Mouse (Mus musculus) hindbrain, embryonic 12.5 days (tissue): ENCODE data around the gene Gm12886. TPM values are rescaled to one million over a fixed set of nuclear protein-coding genes. Genes with fewer than 3 reads are reported as not detected.

Source experiments
- ATAC-seq: fragments of 200-750 bp; cut with Nextera tagmentation; 2 replicates; pipeline ENCODE4 v1.8.0; 2017; ENCODE audit warnings: moderate TSS enrichment; ENCODE audit not compliant: low FRiP score
- H3K27ac ChIP-seq: fragments of 300-500 bp; sonication (generic); 2 replicates; pipeline ENCODE4 v1.5.1; 2016; ENCODE audit warnings: mild to moderate bottlenecking
- H3K27me3 ChIP-seq: fragments of 300-500 bp; sonication (generic); 2 replicates; pipeline ENCODE4 v1.6.1; 2016; ENCODE audit warnings: mild to moderate bottlenecking
- H3K36me3 ChIP-seq: fragments of 300-500 bp; sonication (generic); 2 replicates; pipeline ENCODE4 v1.6.1; 2016; ENCODE audit warnings: mild to moderate bottlenecking
- H3K4me1 ChIP-seq: fragments of 300-500 bp; sonication (generic); 2 replicates; pipeline ENCODE4 v1.6.1; 2016
- H3K4me2 ChIP-seq: fragments of 300-500 bp; sonication (generic); replicated peaks from 2 replicates; pipeline ENCODE4 v1.6.1; 2016; ENCODE audit warnings: mild to moderate bottlenecking
- H3K4me3 ChIP-seq: fragments of 300-500 bp; sonication (generic); 2 replicates; pipeline ENCODE4 v1.5.1; 2016; ENCODE audit warnings: mild to moderate bottlenecking
- H3K9ac ChIP-seq: fragments of 300-500 bp; sonication (generic); 2 replicates; pipeline ENCODE4 v1.6.1; 2016; ENCODE audit warnings: mild to moderate bottlenecking, moderate library complexity
- H3K9me3 ChIP-seq: fragments of 300-500 bp; sonication (generic); replicated peaks from 2 replicates; pipeline ENCODE4 v1.6.1; 2016; ENCODE audit warnings: mild to moderate bottlenecking
- WGBS: fragments of 180-500 bp; shearing (Covaris S2); methylation state at CpG from one replicate; pipeline ENCODE4 v1.1.7; 2016; 5-methylcytosine and 5-hydroxymethylcytosine counted together
- polyA plus RNA-seq: library from polyadenylated mRNA; unstranded; fragments of >200 nt; fragmentation: Nextera tagmentation; extraction: Ambion mirVana; gene quantifications from 2 replicates; pipeline ENCODE4 v1.2.1, GENCODE M21; 2016

The Gm12886 gene
- not detected in 2 replicates for polyA plus RNA-seq

- H3K36me3 ChIP-seq, result no peaks in the 10 kb centered on the region
- H3K4me3 ChIP-seq, result no peak within 1 kb of the TSS
- no peak within 1 kb of the TSS for H3K4me2 ChIP-seq
- no peak within 1 kb of the TSS for H3K9ac ChIP-seq
- no peak for ATAC-seq
- H3K9me3 ChIP-seq, result peaks cover 49% of the 10 kb centered on the region
- no peak within 1 kb of the TSS for H3K27ac ChIP-seq
- 62% methylated on average over 3 of the region's 3 CpGs for WGBS
- no peaks in the 10 kb centered on the region for H3K27me3 ChIP-seq
- no peaks in the 10 kb centered on the region for H3K4me1 ChIP-seq
Measured at GRCm38 (mm10) chr4:121422999-121423398, at the start of gene Gm12886. Gene Gm12886, minus strand, starts transcription at chr4:121423099.

Other genes starting within 250 kb of the Gm12886 start
- gene Rlf, start 208.0 kb downstream of the Gm12886 start, polyA plus RNA-seq, result 39.7 and 39.9 TPM in 2 replicates
- not detected in 2 replicates for gene Gm12888, start 98.2 kb downstream of the Gm12886 start, polyA plus RNA-seq
- gene Gm12887, start 199.0 kb upstream of the Gm12886 start, polyA plus RNA-seq, result not detected in 2 replicates